Mouse (Mus musculus) embryonic fibroblast, embryonic 13.5 days (primary cell): ENCODE results near the gene St14.

Source experiments
- CTCF ChIP-seq: IDR thresholded peaks from 2 replicates; pipeline ENCODE4 v1.5.1; 2011; ENCODE audit warnings: mild to moderate bottlenecking, control low read depth, low read length, moderate library complexity, borderline replicate concordance; ENCODE audit not compliant: insufficient read depth
- POLR2A ChIP-seq: IDR thresholded peaks from 2 replicates; pipeline ENCODE4 v1.6.1; 2011; ENCODE audit warnings: low read depth, mild to moderate bottlenecking, control low read depth, low read length, moderate library complexity

DNA sequence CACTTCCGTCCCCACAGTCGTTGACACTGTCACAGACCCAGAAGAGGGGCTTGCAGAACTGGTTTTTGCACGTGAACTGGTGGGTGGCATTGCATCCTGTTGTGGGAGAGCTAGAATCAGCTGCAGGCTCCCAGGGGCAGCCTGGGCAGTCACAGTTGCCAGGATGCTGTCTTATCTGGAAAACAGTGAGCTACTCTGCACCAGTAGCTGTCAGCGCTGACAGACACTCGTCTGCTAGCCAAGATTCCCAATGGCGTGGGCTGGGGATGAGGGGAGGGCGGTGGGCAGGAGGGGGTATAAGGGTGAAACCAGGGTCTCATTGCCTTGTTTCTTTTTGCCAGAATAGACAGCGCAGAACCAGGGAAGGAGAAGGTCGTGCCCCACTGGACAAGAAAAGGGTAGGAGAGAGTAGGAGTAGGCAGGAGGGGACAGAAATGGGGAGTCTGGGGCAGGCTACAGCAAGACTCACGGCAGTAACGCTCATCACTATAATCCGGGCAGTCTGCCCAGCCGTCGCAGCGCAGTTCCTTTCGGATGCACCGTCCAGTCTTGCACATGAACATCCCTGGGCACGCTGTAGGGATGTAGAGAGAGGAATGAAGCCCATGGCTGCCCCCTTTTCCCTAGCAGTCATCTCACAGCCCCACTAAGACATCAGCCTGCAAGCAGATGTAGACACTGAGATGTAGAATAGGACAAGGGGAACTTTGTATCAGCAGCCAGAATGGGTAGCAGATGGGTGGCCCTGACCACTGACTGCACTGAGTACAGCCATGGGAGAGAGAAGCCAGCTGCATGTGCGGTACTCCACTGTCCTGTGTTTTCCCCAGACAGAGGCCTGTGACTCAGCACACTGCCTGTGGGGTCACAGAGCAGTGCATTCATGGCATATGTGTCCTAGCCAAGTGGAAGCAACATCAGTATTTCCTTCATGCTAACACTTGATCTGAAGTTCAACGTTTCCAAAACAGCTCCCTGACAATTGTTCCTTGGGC is 34.3 kb downstream of the St14 start:
- TF ChIP-seq CTCF (no peak), POLR2A (no peak)
